Mouse (Mus musculus): ENCODE measurements around the gene Mylk3.

GRCm38 (mm10) chr8:85318534-85318933, 67.6 kb downstream of the Mylk3 start:
- no peak for TF ChIP-seq CTCF (IDR thresholded peaks at IDR 0.05; ENCODE audit: borderline replicate concordance, extremely low read depth, insufficient read depth, insufficient read length)
- no peak for TF ChIP-seq POLR2A (IDR thresholded peaks at IDR 0.05; ENCODE audit: borderline replicate concordance, extremely low read depth, insufficient read depth, insufficient read length, poor library complexity, severe bottlenecking)

Data from brain, embryonic 14.5 days (tissue).